Mouse (Mus musculus) ES-Bruce4 (cell line): ENCODE data around the gene Six5.

ENCODE experiments used
- CTCF ChIP-seq: IDR thresholded peaks from one replicate; pipeline ENCODE4 v1.8.1; 2011; ENCODE audit warnings: low read depth, low read length
- POLR2A ChIP-seq: IDR thresholded peaks from one replicate; pipeline ENCODE4 v1.8.1; 2011; ENCODE audit warnings: low read length; ENCODE audit not compliant: insufficient read depth

DNA sequence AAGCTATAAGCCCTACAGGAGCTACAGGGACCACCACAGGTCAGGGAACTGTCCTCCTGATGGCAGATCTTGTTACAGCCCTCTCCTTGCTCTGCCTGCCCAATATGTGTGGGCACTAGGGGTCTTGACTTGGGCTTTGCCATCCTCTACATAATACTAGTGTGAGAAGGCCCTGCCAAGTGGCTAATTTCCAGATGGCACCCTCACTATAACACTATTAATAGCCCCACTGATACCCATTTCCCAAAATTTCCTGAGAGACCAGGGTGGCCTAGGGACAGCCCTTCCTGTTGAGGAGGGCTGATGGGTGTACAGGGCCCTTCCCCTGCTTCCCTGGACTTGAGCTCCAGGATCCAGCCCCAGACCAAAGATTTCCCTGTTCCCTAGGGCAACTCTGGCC is 3.5 kb downstream of the Six5 start:
- TF ChIP-seq POLR2A = no peak
- no peak for TF ChIP-seq CTCF
